Mouse (Mus musculus) embryonic facial prominence, embryonic 13.5 days (tissue): Measurements from ENCODE around the gene Apobec2. TPM values are rescaled to one million over a fixed set of nuclear protein-coding genes. Genes with fewer than 3 reads are reported as not detected.
"Not testable (repeated sequence)": the region's sequence is repeated elsewhere in the genome, so short reads cannot be mapped to it uniquely, and the experiment has no call there.

Experiments
- ATAC-seq: fragments of 200-750 bp; cut with Nextera tagmentation; 2 replicates; pipeline ENCODE4 v1.8.0; 2017; ENCODE audit warnings: low read depth; ENCODE audit not compliant: insufficient number of reproducible peaks, insufficient read depth, low FRiP score, low TSS enrichment
- H3K27ac ChIP-seq: fragments of 300-500 bp; sonication (generic); 2 replicates; pipeline ENCODE4 v1.5.1; 2015; ENCODE audit warnings: moderate library complexity, mild to moderate bottlenecking, inconsistent platforms
- H3K27me3 ChIP-seq: fragments of 300-500 bp; sonication (generic); 2 replicates; pipeline ENCODE4 v1.6.1; 2015; ENCODE audit warnings: mild to moderate bottlenecking, inconsistent platforms
- H3K36me3 ChIP-seq: fragments of 300-500 bp; sonication (generic); 2 replicates; pipeline ENCODE4 v1.6.1; 2015; ENCODE audit warnings: mild to moderate bottlenecking, inconsistent platforms
- H3K4me1 ChIP-seq: fragments of 300-500 bp; sonication (generic); 2 replicates; pipeline ENCODE4 v1.6.1; 2015; ENCODE audit warnings: inconsistent platforms
- H3K4me2 ChIP-seq: fragments of 300-500 bp; sonication (generic); 2 replicates; pipeline ENCODE4 v1.6.1; 2015; ENCODE audit warnings: moderate library complexity, mild to moderate bottlenecking, inconsistent platforms
- H3K4me3 ChIP-seq: fragments of 300-500 bp; sonication (generic); 2 replicates; pipeline ENCODE4 v1.5.1; 2015; ENCODE audit warnings: mild to moderate bottlenecking, inconsistent platforms
- H3K9ac ChIP-seq: fragments of 300-500 bp; sonication (generic); 2 replicates; pipeline ENCODE4 v1.6.1; 2015; ENCODE audit warnings: mild to moderate bottlenecking, inconsistent platforms
- H3K9me3 ChIP-seq: fragments of 300-500 bp; sonication (generic); 2 replicates; pipeline ENCODE4 v1.6.1; 2016; ENCODE audit warnings: inconsistent platforms
- WGBS: fragments of 180-500 bp; shearing (Covaris S2); methylation state at CpG from one replicate; pipeline ENCODE4 v1.1.7; 2015; ENCODE audit warnings: mixed read lengths; 5-methylcytosine and 5-hydroxymethylcytosine counted together
- polyA plus RNA-seq: library from polyadenylated mRNA; unstranded; fragments of >200 nt; fragmentation: Nextera tagmentation; extraction: Ambion mirVana; gene quantifications from 2 replicates; pipeline ENCODE4 v1.2.1, GENCODE M21; 2015

Gene Apobec2
- 2.9 TPM in 2 replicates for polyA plus RNA-seq

DNA sequence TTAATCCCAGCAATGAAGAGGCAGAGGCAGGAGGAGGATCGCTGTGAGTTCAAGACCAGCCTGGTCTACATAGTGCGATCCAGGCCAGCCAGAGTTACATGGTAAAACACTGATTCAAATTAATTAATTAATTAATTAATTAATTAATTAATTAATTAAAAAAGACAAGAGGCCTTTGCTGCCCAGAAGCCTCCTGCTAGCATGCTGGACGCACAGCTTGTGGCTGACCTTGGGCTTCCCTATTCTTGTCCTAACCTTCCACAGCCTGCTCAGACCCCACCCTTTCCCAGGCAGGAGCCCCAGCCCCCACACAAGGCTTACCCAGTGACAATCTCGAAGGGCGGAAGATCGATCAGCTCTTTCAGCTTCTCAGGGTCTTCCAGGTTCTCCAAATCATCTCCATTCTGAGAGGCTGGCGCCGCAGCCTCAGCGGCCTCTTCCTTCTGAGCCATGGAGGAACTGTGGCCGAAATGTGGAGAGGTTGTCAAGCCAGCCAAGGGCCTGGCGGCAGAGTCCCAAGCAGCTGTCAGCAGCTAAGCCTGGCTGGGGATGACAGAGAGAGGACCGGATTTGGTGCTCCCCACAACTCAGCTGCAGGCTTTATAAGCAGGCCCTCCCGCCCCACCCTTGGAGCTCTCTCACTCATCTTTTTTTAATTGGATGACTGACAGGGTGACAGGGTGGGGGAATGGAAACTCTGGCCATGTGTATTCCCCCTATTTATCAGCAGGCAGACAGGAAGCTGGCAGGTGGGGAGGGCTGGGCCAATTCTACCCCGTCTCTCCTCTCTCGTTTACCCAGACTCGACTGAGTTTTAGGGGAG, at the start of gene Apobec2:
Gene Apobec2, minus strand, starts transcription at position 773 of the 823 bp plus-strand sequence.
- no peak within 1 kb of the TSS for H3K4me2 ChIP-seq
- no peaks in the 10 kb centered on the region for H3K27me3 ChIP-seq
- 56% methylated on average over 16 of the region's 16 CpGs for WGBS
- H3K27ac ChIP-seq = no peak within 1 kb of the TSS
- H3K4me3 ChIP-seq = no peak within 1 kb of the TSS
- ATAC-seq = peak; percentile 39; the same call in 1 of the 2 replicates
- H3K9me3 ChIP-seq = no peaks in the 10 kb centered on the region
- no peaks in the 10 kb centered on the region for H3K36me3 ChIP-seq
- H3K4me1 ChIP-seq = peaks cover 15% of the 10 kb centered on the region; the same call in 1 of the 2 replicates
- H3K9ac ChIP-seq = no peak within 1 kb of the TSS; the same call in 1 of the 2 replicates

DNA sequence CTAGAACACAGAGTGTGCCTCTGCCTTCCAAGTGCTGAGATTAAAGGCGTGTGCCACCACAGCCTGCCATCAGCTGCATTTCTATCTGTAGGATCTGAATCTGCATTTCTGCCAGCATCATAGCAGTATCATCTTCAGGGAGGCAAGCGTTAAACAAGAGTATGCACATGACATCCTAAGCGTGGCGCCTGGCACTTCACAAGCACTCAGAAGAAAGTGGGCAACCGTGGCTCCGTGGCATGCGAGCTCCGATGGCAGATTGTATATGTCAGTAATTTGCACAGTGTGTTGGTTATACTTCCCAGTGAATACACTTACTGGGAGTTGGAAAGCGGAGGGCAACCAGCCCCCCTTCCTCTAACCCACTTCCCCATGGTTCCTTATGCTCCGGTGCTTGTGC, 47.2 kb upstream of the Apobec2 start:
- Histone ChIP-seq H3K4me2 (no peak overlapping the region), H3K27ac (no peak overlapping the region), H3K4me3 (no peak overlapping the region), H3K9me3 (no peaks in the 10 kb centered on the region), H3K27me3 (no peaks in the 10 kb centered on the region), H3K36me3 (no peaks in the 10 kb centered on the region), H3K9ac (no peak overlapping the region), H3K4me1 (no peaks in the 10 kb centered on the region)
- WGBS = 85% methylated on average over 10 of the region's 10 CpGs
- ATAC-seq = no peak

DNA sequence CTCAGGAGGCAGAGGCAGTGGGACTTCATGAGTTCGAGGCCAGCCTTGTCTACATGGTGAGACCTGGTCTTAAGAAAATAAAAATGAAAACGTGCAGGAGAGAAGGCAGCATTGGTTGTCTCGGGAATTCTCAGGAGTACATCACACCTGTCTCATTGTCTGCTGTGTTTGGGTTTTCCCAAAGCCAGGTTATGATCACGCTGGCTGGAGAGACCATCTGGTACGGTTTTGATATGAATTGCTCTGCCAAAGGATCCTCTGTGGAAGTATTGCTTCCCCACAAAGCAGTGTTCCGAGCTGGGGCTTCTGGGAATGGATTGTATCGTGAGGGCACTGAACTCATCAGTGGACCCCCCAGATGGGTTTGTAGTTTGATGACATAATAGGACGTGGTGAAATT, 42.7 kb upstream of the Apobec2 start:
- H3K9ac ChIP-seq = no peak overlapping the region
- ATAC-seq = no peak
- no peaks in the 10 kb centered on the region for H3K9me3 ChIP-seq
- H3K27ac ChIP-seq = no peak overlapping the region
- 80% methylated on average over 8 of the region's 8 CpGs for WGBS
- no peak overlapping the region for H3K4me3 ChIP-seq
- no peaks in the 10 kb centered on the region for H3K36me3 ChIP-seq
- no peaks in the 10 kb centered on the region for H3K4me1 ChIP-seq
- H3K4me2 ChIP-seq = no peak overlapping the region
- no peaks in the 10 kb centered on the region for H3K27me3 ChIP-seq

DNA sequence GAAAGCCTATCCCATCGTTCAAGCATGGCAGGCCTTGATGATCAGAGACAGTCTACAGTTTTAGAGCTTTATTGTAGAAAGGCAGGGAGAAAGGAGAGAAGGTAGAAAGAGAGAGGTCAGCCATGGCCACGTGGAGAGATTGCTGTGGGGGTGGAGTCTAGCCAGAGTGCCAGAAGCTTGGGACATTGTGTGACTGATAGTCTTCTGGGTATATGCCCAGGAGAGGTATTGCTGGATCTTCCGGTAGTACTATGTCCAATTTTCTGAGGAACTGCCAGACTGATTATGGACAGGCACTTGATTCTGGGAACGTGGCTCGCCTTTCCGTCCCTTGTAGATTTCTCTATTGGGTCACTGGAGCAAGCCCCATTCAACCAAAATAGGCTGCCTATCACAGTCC, 41.6 kb upstream of the Apobec2 start:
- 83% methylated on average over 6 of the region's 6 CpGs for WGBS
- not testable (repeated sequence) for H3K27ac ChIP-seq, ATAC-seq, H3K36me3 ChIP-seq, H3K4me1 ChIP-seq, H3K9ac ChIP-seq, H3K9me3 ChIP-seq, H3K4me3 ChIP-seq, H3K4me2 ChIP-seq, H3K27me3 ChIP-seq

DNA sequence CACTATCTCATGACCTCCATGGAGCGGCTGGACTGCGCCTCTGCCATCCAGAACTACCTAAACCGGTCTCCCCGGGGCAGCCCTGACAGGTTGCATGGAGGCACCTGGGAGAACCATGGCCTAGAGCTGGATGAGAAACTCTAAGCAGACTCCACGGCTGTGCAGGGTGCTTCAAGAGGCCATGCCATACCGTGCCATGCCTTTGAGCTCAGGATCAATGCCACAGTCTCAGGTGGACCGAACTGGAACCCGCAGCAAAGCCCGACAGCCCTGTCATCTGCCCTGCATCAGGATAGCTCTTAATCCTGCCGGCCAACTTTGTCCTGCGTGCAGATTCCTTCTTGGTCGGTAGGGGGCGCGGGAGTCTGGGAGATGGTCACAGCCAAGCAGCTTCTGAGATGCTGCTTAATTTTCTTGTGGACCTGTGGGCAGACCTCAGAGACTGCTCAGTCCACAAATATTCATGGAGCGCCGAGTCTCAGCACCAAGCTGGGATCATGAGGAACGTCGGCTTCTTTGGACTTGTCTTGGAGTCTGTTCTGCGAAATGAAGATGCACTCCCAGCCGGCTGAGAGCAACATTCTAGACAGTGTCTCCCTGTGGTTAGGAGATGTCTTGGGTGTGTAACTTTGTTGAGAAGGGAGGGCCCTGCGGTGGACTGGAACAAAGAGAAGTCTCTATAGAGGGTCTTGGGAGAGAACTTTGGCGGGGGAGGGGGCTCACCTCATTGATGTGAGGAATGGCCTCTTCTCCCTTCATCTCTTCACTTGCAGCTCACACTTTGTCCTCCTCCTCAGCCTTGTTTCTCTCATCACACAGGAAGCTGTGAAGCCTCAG, 34.9 kb upstream of the Apobec2 start:
- peaks cover 8% of the 10 kb centered on the region for H3K4me1 ChIP-seq
- H3K4me2 ChIP-seq = peak overlapping the region; percentile 44
- no peaks in the 10 kb centered on the region for H3K36me3 ChIP-seq
- WGBS = 10% methylated on average over 22 of the region's 22 CpGs
- peaks cover 18% of the 10 kb centered on the region for H3K27me3 ChIP-seq
- ATAC-seq = no peak
- no peaks in the 10 kb centered on the region for H3K9me3 ChIP-seq
- H3K4me3 ChIP-seq = no peak overlapping the region
- no peak overlapping the region for H3K9ac ChIP-seq
- no peak overlapping the region for H3K27ac ChIP-seq

DNA sequence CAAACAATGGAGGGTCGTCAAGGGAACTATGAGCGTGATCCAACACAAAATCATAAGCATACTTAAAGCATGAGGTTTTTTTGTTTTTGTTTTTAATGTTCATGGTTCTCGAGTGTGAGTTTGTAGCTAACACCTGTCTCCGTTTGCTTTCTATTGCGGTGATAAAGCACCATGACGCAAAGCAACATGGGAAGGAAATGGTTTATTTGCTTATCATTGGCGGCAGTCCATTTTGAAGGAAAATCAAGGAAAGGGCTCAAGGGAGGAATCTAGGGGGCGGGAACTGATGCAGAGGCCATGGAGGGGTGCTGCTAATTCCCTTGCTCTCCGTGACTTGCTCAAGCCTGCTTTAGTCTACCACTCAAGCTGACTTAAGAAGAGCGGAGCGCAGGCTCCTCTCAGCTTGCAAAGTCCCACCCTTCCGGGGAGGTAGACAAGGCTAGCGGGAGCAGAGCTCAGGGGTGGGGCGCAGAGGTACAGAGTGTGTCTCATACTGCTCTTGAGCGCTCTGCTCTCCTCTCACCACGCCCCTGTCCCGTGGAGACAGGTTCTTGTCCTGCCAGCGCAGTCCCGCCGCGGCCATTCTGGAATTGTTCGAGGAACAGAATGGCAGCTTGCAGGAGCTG, 34.2 kb upstream of the Apobec2 start:
- no peak overlapping the region for H3K27ac ChIP-seq
- peaks cover 18% of the 10 kb centered on the region for H3K27me3 ChIP-seq
- peak overlapping the region; percentile 44 for H3K4me2 ChIP-seq
- no peak overlapping the region for H3K4me3 ChIP-seq
- 36% methylated on average over 22 of the region's 22 CpGs for WGBS
- peaks cover 8% of the 10 kb centered on the region for H3K4me1 ChIP-seq
- ATAC-seq = no peak
- no peak overlapping the region for H3K9ac ChIP-seq
- no peaks in the 10 kb centered on the region for H3K36me3 ChIP-seq
- no peaks in the 10 kb centered on the region for H3K9me3 ChIP-seq

DNA sequence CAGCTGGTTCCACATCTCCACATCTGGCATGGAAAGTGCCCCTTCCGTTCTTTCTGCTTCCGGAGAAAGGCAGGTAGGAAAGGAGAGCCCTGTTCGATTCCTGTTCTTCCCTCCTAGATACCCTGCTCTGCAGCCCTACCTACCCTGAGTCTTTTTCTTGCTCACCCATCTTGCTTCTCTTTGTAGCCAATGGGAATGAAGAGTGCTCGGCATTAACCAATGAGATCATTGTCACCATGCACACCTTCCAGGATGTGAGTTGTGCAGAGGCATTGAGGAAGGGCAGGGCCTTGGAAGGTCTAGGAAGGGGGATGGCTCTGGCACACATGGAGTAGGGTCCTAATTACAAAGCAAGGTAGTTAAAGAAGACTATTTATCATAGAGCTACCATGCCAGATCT, 30.7 kb upstream of the Apobec2 start:
- WGBS = 93% methylated on average over 4 of the region's 4 CpGs
- H3K36me3 ChIP-seq = no peaks in the 10 kb centered on the region
- no peak overlapping the region for H3K27ac ChIP-seq
- ATAC-seq = no peak
- H3K4me1 ChIP-seq = peaks cover 8% of the 10 kb centered on the region
- no peak overlapping the region for H3K4me2 ChIP-seq
- no peaks in the 10 kb centered on the region for H3K9me3 ChIP-seq
- no peak overlapping the region for H3K9ac ChIP-seq
- no peak overlapping the region for H3K4me3 ChIP-seq
- peaks cover 18% of the 10 kb centered on the region for H3K27me3 ChIP-seq

DNA sequence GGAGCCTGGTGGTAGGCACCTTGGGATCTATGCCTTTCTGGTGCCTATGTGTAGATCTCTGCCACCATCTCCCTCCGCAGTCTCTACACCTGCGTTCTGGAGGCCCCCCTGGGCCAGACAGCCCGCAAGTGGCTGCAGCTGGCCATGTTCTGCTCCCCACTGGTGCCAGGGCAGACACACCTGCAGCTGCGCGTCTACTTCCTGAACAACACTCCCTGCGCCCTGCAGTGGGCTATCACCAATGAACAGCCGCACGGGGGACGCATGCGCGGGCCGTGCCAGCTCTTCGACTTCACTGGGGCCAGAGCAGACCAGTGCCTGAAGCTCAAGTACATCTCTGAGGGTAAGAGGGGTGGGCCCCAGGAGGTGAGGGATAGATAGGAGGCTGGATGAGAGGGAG, 29.4 kb upstream of the Apobec2 start:
- no peak for ATAC-seq
- Histone ChIP-seq H3K4me3 (no peak overlapping the region), H3K27ac (no peak overlapping the region), H3K9ac (no peak overlapping the region), H3K4me1 (peaks cover 2% of the 10 kb centered on the region), H3K36me3 (no peaks in the 10 kb centered on the region), H3K4me2 (no peak overlapping the region), H3K9me3 (no peaks in the 10 kb centered on the region), H3K27me3 (peaks cover 14% of the 10 kb centered on the region)
- 92% methylated on average over 13 of the region's 13 CpGs for WGBS

DNA sequence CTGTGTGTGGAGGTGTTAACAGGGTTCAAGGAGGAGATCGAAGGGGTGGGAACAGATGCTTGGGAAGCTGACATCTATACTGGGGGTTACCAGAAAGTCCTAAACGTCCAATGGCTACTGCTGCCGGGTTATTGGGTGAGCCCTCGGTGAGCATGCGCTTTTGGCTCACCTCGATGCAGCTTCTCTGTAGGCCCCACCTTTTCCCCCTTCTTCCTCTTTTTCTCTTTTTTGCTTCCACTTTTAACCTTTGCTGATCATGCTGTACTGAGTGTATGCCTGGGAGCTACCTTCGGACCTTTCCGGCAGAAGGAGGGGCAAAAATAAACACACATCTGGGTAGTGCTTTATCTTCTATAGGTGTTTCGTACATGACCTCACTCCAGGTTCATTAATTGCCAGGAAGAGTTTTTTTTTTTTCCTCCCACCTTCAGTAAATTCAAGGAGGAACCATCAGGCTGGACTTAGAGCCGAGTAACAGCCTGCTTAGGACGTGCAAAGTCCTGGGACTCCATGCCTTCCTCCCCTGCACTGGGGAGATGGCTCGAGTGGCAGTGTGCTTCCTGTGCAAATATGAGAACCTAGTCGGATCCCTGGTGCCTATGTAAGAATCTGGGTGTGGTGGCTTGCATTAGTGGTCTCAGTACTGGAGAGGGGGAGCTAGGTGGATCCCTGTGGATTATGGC, 25.4 kb upstream of the Apobec2 start:
- no peaks in the 10 kb centered on the region for H3K36me3 ChIP-seq
- no peak overlapping the region for H3K27ac ChIP-seq
- no peak overlapping the region for H3K4me2 ChIP-seq
- H3K9me3 ChIP-seq = no peaks in the 10 kb centered on the region
- H3K27me3 ChIP-seq = no peaks in the 10 kb centered on the region
- H3K9ac ChIP-seq = no peak overlapping the region
- H3K4me1 ChIP-seq = peaks cover 3% of the 10 kb centered on the region; the same call in 1 of the 2 replicates
- no peak for ATAC-seq
- WGBS = 80% methylated on average over 13 of the region's 13 CpGs
- H3K4me3 ChIP-seq = no peak overlapping the region

DNA sequence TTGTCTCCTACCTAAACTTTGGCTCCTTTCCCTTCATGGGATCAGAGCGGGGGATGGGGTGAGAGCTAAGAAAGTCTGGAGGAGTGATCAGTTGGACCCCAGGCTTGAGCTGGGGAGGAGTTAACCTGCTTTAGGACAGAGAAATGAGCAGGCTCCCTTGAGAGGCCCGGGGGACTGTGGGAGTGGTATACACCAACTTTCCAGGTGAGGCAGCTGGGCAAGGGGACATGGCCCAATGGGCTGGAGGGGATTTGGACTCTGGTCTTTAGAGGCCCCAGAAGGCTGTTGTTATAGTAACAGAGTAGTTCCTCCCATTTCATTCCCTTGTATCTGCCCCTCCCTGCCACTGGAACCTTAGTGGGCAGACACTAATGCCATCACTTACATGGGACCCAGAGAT, 23.2 kb upstream of the Apobec2 start:
- Histone ChIP-seq H3K9ac (no peak overlapping the region), H3K27ac (no peak overlapping the region), H3K9me3 (no peaks in the 10 kb centered on the region), H3K4me1 (peaks cover 3% of the 10 kb centered on the region; the same call in 1 of the 2 replicates), H3K36me3 (no peaks in the 10 kb centered on the region), H3K27me3 (no peaks in the 10 kb centered on the region), H3K4me3 (no peak overlapping the region), H3K4me2 (no peak overlapping the region)
- ATAC-seq = no peak
- WGBS = 81% methylated on average over 2 of the region's 2 CpGs

DNA sequence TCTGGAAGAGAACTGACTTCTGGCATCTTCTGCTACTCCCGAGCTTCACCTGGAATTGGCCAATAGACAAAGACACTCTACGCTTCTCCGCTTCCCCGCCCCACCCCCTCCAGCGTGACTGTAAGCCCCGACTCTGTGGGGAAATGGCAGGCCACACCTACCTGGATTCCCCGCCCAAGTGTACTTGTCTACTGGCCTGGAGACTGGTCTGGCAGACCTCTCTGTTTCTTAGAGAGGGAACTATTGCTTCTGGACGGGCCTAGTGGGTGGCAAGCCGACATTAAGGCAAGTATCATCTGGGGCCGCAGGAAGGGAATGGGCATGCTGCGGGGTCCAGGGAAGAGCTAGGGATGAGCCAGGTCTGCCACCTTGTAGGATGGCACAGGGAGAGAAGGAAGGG, 22.0 kb upstream of the Apobec2 start, which contains the start of gene Unc5cl:
Gene Unc5cl, plus strand, starts transcription at position 214 of the 400 bp plus-strand sequence.
- 50% methylated on average over 11 of the region's 11 CpGs for WGBS
- no peaks in the 10 kb centered on the region for H3K9me3 ChIP-seq
- H3K4me1 ChIP-seq = peaks cover 3% of the 10 kb centered on the region; the same call in 1 of the 2 replicates
- H3K27ac ChIP-seq = no peak within 1 kb of the TSS
- no peak for ATAC-seq
- H3K36me3 ChIP-seq = no peaks in the 10 kb centered on the region
- no peak within 1 kb of the TSS; the same call in 1 of the 2 replicates for H3K4me2 ChIP-seq
- H3K9ac ChIP-seq = no peak within 1 kb of the TSS
- H3K4me3 ChIP-seq = no peak within 1 kb of the TSS
- H3K27me3 ChIP-seq = no peaks in the 10 kb centered on the region
